Comparison of ENCODE assay signal across 29 mouse cellular contexts in genomic region chr1:131606719-131607118, GRCm38 (mm10). TPM values are rescaled to one million over a fixed set of nuclear protein-coding genes. Genes with fewer than 3 reads are reported as not detected.
DNase-seq lines count a peak whose midpoint lies in the region; ATAC-seq and TF ChIP-seq lines count a peak whose summit lies in the region.
"Had no signal": no experiment of that assay in that cellular context is flagged by ENCODE, and none has a peak within 500 bp of the region (broad histone marks: within the 10 kb centered on the region; RNA-seq: fewer than 3 reads in every experiment).

No protein-coding gene starts in this region.

- no peaks in the 10 kb centered on the region for H3K9me3 ChIP-seq in lung, postnatal 0 days (ENCODE audit: low read length)
- H3K9me3 ChIP-seq: embryonic facial prominence, embryonic 13.5 days; embryonic facial prominence, embryonic 15.5 days; forebrain, embryonic 10.5 days; forebrain, embryonic 13.5 days; forebrain, embryonic 15.5 days; G1E had no signal

- H3K27me3 ChIP-seq in lung, postnatal 0 days (replicated peaks; ENCODE audit: insufficient read depth, low read length): no peaks in the 10 kb centered on the region
- H3K27me3 ChIP-seq: CH12.LX; embryonic facial prominence, embryonic 13.5 days; embryonic facial prominence, embryonic 15.5 days; forebrain, embryonic 13.5 days; forebrain, embryonic 15.5 days had no signal

- H3K4me3 ChIP-seq in lung, postnatal 0 days (ENCODE audit: low read depth, low read length): no peak overlapping the region
- H3K4me3 ChIP-seq: embryonic facial prominence, embryonic 13.5 days; embryonic facial prominence, embryonic 15.5 days; erythroblast, embryonic 14.5 days; forebrain, embryonic 10.5 days; forebrain, embryonic 13.5 days; forebrain, embryonic 15.5 days had no signal

- no peak overlapping the region for H3K9ac ChIP-seq in lung, postnatal 0 days (replicated peaks; ENCODE audit: low read depth)
- H3K9ac ChIP-seq: embryonic facial prominence, embryonic 13.5 days; embryonic facial prominence, embryonic 15.5 days; forebrain, embryonic 13.5 days; forebrain, embryonic 15.5 days; forebrain, postnatal 0 days had no signal

- no peak for TF ChIP-seq CTCF in lung, postnatal 0 days (IDR thresholded peaks at IDR 0.05)

- peak; percentile 71; the same call in 1 of the 2 replicates for ATAC-seq in common myeloid progenitor, adult 5-6 weeks (replicated peaks; ENCODE audit: low read depth, poor library complexity, severe bottlenecking)
- ATAC-seq in hematopoietic stem cell, adult 5-6 weeks (replicated peaks in 1 of 2; ENCODE audit: insufficient read depth in 1 of 2, low FRiP score in 2 of 2, low TSS enrichment in 1 of 2, low read depth in 1 of 2, poor library complexity in 2 of 2, severe bottlenecking in 2 of 2): peak; percentile 32 to 42; a peak in 1 of 4 replicates
- ATAC-seq in megakaryocyte progenitor cell, adult 5-6 weeks (replicated peaks; ENCODE audit: poor library complexity): peak; percentile 76
- no peak for ATAC-seq in lung, postnatal 0 days
- ATAC-seq: activated CD4-positive, CD25-positive, alpha-beta regulatory T cell, adult 4 months; CD4-positive, CD25-positive, alpha-beta regulatory T cell, adult 4 months; forebrain, embryonic 13.5 days; forebrain, embryonic 15.5 days; forebrain, postnatal 0 days; Patski had no signal

- no peak overlapping the region for H3K27ac ChIP-seq in lung, postnatal 0 days (ENCODE audit: low read length)
- H3K27ac ChIP-seq: embryonic facial prominence, embryonic 13.5 days; embryonic facial prominence, embryonic 15.5 days; forebrain, embryonic 10.5 days; forebrain, embryonic 13.5 days; forebrain, embryonic 15.5 days had no signal

- no peaks in the 10 kb centered on the region for H3K36me3 ChIP-seq in lung, postnatal 0 days (ENCODE audit: insufficient read depth, low read length)
- H3K36me3 ChIP-seq: embryonic facial prominence, embryonic 13.5 days; embryonic facial prominence, embryonic 15.5 days; forebrain, embryonic 10.5 days; forebrain, embryonic 15.5 days; G1E had no signal

- 79% methylated on average over 2 of the region's 2 CpGs for WGBS in lung, postnatal 0 days

- no peak for DNase-seq in lung, adult 18-20 months
- no peak for DNase-seq in lung, postnatal 0 days (ENCODE audit: low spot score)
- DNase-seq: adrenal gland, adult 8-10 months; adrenal gland, postnatal 14 days; adrenal gland, postnatal 36 days; B cell, adult 2 months; cerebellum, adult 11-12 months; cerebellum, adult 2 months; cerebellum, adult 9-10 months; cerebellum, postnatal 10 days; cerebellum, postnatal 25 days; embryo, embryonic 11 days; forebrain, postnatal 0 days had no signal

- no peak overlapping the region for H3K4me2 ChIP-seq in lung, postnatal 0 days (replicated peaks; ENCODE audit: low read depth, low read length)
- H3K4me2 ChIP-seq: embryonic facial prominence, embryonic 13.5 days; embryonic facial prominence, embryonic 15.5 days; forebrain, embryonic 13.5 days; forebrain, embryonic 15.5 days had no signal

- no peak for TF ChIP-seq EP300 in lung, postnatal 0 days (IDR thresholded peaks at IDR 0.05)

- H3K4me1 ChIP-seq in lung, postnatal 0 days (ENCODE audit: insufficient read depth, low read depth, low read length): no peaks in the 10 kb centered on the region
- H3K4me1 ChIP-seq: embryonic facial prominence, embryonic 13.5 days; embryonic facial prominence, embryonic 15.5 days; forebrain, embryonic 10.5 days; forebrain, embryonic 13.5 days; forebrain, embryonic 15.5 days had no signal

RNA-seq across cellular contexts. Expression of gene Avpr1b, which starts 7.7 kb away (rescaled TPM):
- not detected in 2 replicates for total RNA-seq in common myeloid progenitor, adult 5-6 weeks (2017)
- total RNA-seq in hematopoietic stem cell, adult 5-6 weeks (2017): not detected in 2 replicates
- total RNA-seq in megakaryocyte progenitor cell, adult 5-6 weeks (2015): not detected in 2 replicates
- total RNA-seq in megakaryocyte progenitor cell, adult 5-6 weeks (2017): not detected in 2 replicates
- polyA plus RNA-seq in lung, postnatal 0 days (2015; fragmentation: Nextera tagmentation; extraction: Ambion mirVana): not detected in 2 replicates
- total RNA-seq: adrenal gland, adult 18-20 months; adrenal gland, adult 8-10 months; adrenal gland, postnatal 36 days; forebrain, postnatal 0 days had no signal
- polyA plus RNA-seq: CD4-positive, CD25-positive, alpha-beta regulatory T cell, adult 4 months; cerebellum, adult 2 months; embryonic facial prominence, embryonic 11.5 days; embryonic facial prominence, embryonic 13.5 days; embryonic facial prominence, embryonic 15.5 days; erythroblast, embryonic 14.5 days; forebrain, embryonic 10.5 days; forebrain, embryonic 13.5 days; forebrain, embryonic 15.5 days; forebrain, postnatal 0 days; G1E; Patski had no signal

RNA-seq across cellular contexts. Expression of gene Ctse, which starts 31.4 kb away (rescaled TPM):
- total RNA-seq in common myeloid progenitor, adult 5-6 weeks (2017): 56.9 and 66.7 TPM in 2 replicates
- 13.3 and 40.3 TPM in 2 replicates for total RNA-seq in hematopoietic stem cell, adult 5-6 weeks (2017)
- 54.1 and 66.8 TPM in 2 replicates for total RNA-seq in megakaryocyte progenitor cell, adult 5-6 weeks (2015)
- 18.9 and 25.6 TPM in 2 replicates for total RNA-seq in megakaryocyte progenitor cell, adult 5-6 weeks (2017)
- 0.80 and 1.1 TPM in 2 replicates for polyA plus RNA-seq in lung, postnatal 0 days (2015; fragmentation: Nextera tagmentation; extraction: Ambion mirVana)
- polyA plus RNA-seq: embryonic facial prominence, embryonic 13.5 days; forebrain, embryonic 10.5 days; forebrain, embryonic 13.5 days; forebrain, embryonic 15.5 days; Patski had no signal
